Mouse (Mus musculus) brain, embryonic 14.5 days (tissue): ENCODE measurements around the gene Ctbp2.

Experiments
- CTCF ChIP-seq: fragments of 200-500 bp; IDR thresholded peaks from 2 replicates; pipeline ENCODE4 v1.5.1; 2012; ENCODE audit warnings: inconsistent platforms, mild to moderate bottlenecking, moderate library complexity, borderline replicate concordance; ENCODE audit not compliant: insufficient read depth, insufficient read length; ENCODE audit errors: extremely low read depth
- POLR2A ChIP-seq: fragments of 200-500 bp; IDR thresholded peaks from 2 replicates; pipeline ENCODE4 v1.6.1; 2012; ENCODE audit warnings: mild to moderate bottlenecking, inconsistent platforms, borderline replicate concordance; ENCODE audit not compliant: poor library complexity, insufficient read depth, insufficient read length, severe bottlenecking; ENCODE audit errors: extremely low read depth

- TF ChIP-seq CTCF = no peak
- TF ChIP-seq POLR2A = no peak
Measured at GRCm38 (mm10) chr7:132998639-132999038, 125.5 kb downstream of the Ctbp2 start.
